Mouse (Mus musculus) spleen, adult 18-20 months (tissue): ENCODE results near the gene Tpm1.

Experiments
- DNase-seq, 2 experiments: peaks; one replicate each; pipeline ENCODE4 v3.0.0; 2022; ENCODE audit warnings: mixed read lengths in 2 of 2

Gene Tpm1

GRCm38 (mm10) chr9:67045966-67046602 lies 3.1 kb downstream of the Tpm1 start:
- no peak for DNase-seq

GRCm38 (mm10) chr9:67045306-67045675 lies 3.9 kb downstream of the Tpm1 start:
- no peak for DNase-seq

- peak in 1 of 2 experiments; percentile 37 for DNase-seq
Measured at GRCm38 (mm10) chr9:67044551-67045305, 4.5 kb downstream of the Tpm1 start.

- peak; percentile 99 for DNase-seq
Measured at GRCm38 (mm10) chr9:67043231-67044199, 5.7 kb downstream of the Tpm1 start.

GRCm38 (mm10) chr9:67042813-67043207 lies 6.4 kb downstream of the Tpm1 start:
- no peak for DNase-seq

GRCm38 (mm10) chr9:67041840-67042812 lies 7.1 kb downstream of the Tpm1 start:
- DNase-seq, result no peak

- DNase-seq, result no peak
Measured at GRCm38 (mm10) chr9:67040963-67041839, 8.0 kb downstream of the Tpm1 start.

- no peak for DNase-seq
Measured at GRCm38 (mm10) chr9:67039867-67040266, 9.3 kb downstream of the Tpm1 start.

- DNase-seq, result no peak
Measured at GRCm38 (mm10) chr9:67038686-67039085, 10.5 kb downstream of the Tpm1 start.

GRCm38 (mm10) chr9:67037666-67038065 lies 11.5 kb downstream of the Tpm1 start:
- no peak for DNase-seq

GRCm38 (mm10) chr9:67036527-67037118 lies 12.6 kb downstream of the Tpm1 start:
- DNase-seq, result no peak

- DNase-seq, result no peak
Measured at GRCm38 (mm10) chr9:67035957-67036451, 13.2 kb downstream of the Tpm1 start.

GRCm38 (mm10) chr9:67034677-67035076 lies 14.5 kb downstream of the Tpm1 start:
- DNase-seq, result no peak

GRCm38 (mm10) chr9:67033016-67033415 lies 16.2 kb downstream of the Tpm1 start:
- DNase-seq, result no peak

GRCm38 (mm10) chr9:67032611-67033010 lies 16.6 kb downstream of the Tpm1 start:
- no peak for DNase-seq

GRCm38 (mm10) chr9:67029518-67029917 lies 19.7 kb downstream of the Tpm1 start:
- DNase-seq, result no peak

- DNase-seq, result no peak
Measured at GRCm38 (mm10) chr9:67028929-67029328, 20.3 kb downstream of the Tpm1 start.

GRCm38 (mm10) chr9:67028133-67028724 lies 21.0 kb downstream of the Tpm1 start:
- DNase-seq, result no peak

GRCm38 (mm10) chr9:67026890-67027289 lies 22.3 kb downstream of the Tpm1 start:
- no peak for DNase-seq

- no peak for DNase-seq
Measured at GRCm38 (mm10) chr9:67026061-67026460, 23.1 kb downstream of the Tpm1 start.
